Mouse (Mus musculus): ENCODE data around the gene Gm9125. TPM values are rescaled to one million over a fixed set of nuclear protein-coding genes. Genes with fewer than 3 reads are reported as not detected.
"Not testable (repeated sequence)": the region's sequence is repeated elsewhere in the genome, so short reads cannot be mapped to it uniquely, and the experiment has no call there.

The Gm9125 gene
- not detected in 2 replicates for polyA plus RNA-seq (2016; fragmentation: Nextera tagmentation; extraction: Ambion mirVana)

DNA sequence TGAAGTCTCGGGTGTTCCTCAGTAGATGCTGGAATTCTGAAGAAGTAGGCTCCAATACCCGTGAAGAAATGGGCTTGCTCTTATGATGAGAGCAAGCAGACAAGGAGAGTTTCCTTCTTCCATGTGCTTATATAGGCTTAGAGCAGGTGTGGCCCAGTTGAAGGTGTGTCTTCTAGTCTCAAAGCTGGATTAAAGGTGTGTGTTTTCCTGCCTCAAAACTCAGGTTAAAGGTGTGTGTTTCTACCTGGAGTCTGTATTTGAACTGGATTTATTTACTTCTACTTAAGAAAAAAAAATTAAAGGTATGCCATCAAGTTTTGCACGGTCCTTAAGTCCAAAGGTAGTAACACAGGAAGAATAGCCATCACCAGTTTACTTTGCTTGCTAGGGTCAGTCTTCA is at the start of gene Gm9125:
Gm9125 (minus strand) TSS at position 101 of the 400 bp plus-strand sequence.
- not testable (repeated sequence) for H3K4me3 ChIP-seq; H3K9me3 ChIP-seq (replicated peaks); H3K4me2 ChIP-seq; H3K36me3 ChIP-seq; H3K9ac ChIP-seq; ATAC-seq (ENCODE audit: insufficient number of reproducible peaks, low FRiP score); H3K27me3 ChIP-seq (replicated peaks); H3K27ac ChIP-seq (ENCODE audit: poor library complexity, severe bottlenecking); H3K4me1 ChIP-seq (replicated peaks)
- 74% methylated on average over 2 of the region's 3 CpGs for WGBS

DNA sequence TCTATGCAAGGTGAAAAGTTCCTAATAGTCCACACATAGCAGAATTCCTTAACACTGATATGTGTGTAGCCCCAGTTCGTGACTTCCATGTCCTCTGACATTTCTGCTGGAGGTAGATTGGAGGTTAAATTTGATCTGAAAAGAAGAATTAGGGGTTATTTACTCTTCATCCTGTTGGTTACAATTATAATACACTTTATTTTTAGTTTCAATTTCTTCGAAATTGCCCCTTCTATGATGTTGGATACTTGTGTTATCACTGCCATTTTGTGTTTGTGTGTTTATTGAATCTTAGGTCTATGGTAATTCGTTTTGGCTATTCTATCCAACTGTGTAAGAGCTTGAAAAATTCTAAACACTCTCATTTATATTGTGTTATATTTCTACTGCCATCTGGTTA is 17.9 kb upstream of the Gm9125 start, which contains the start of gene Gm10697:
Gm10697 (minus strand) TSS at position 101 of the 400 bp plus-strand sequence.
- not testable (repeated sequence) for H3K4me1 ChIP-seq (replicated peaks); H3K27ac ChIP-seq (ENCODE audit: poor library complexity, severe bottlenecking); H3K36me3 ChIP-seq; H3K9ac ChIP-seq; H3K9me3 ChIP-seq (replicated peaks); H3K4me3 ChIP-seq; ATAC-seq (ENCODE audit: insufficient number of reproducible peaks, low FRiP score); H3K4me2 ChIP-seq; H3K27me3 ChIP-seq (replicated peaks)
- 67% methylated on average over 1 of the region's 3 CpGs for WGBS

GRCm38 (mm10) chr3:94049566-94050121 is 5.0 kb downstream of the Gm9125 start:
- not testable (repeated sequence) for H3K27ac ChIP-seq (ENCODE audit: poor library complexity, severe bottlenecking); H3K4me3 ChIP-seq; H3K4me1 ChIP-seq (replicated peaks); H3K4me2 ChIP-seq; H3K36me3 ChIP-seq; ATAC-seq (ENCODE audit: insufficient number of reproducible peaks, low FRiP score); H3K27me3 ChIP-seq (replicated peaks); H3K9ac ChIP-seq; H3K9me3 ChIP-seq (replicated peaks)
- no CpG with 5 or more reads among the region's 5 CpGs for WGBS

DNA sequence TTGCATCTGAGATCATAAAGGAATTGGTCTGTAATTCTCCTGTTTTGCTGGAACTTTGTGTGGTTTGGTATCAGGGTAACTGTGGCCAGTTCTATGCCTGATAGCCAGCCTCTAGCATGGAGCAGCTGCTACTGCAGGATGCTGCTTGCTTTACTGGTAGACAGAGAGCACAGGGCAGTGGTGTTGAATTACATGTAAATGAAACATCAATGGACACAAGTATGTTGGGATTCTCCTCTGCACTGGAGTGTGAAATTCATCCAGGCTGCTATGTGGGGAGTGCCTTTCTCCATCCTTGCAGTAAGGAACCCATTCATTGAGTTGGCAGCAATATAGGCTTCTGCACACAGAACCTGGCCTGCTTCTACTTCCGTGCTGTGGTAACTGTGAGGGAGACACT is 16.4 kb downstream of the Gm9125 start:
- H3K36me3 ChIP-seq; H3K4me3 ChIP-seq; ATAC-seq (ENCODE audit: insufficient number of reproducible peaks, low FRiP score); H3K27me3 ChIP-seq (replicated peaks); H3K27ac ChIP-seq (ENCODE audit: poor library complexity, severe bottlenecking); H3K4me2 ChIP-seq; H3K9ac ChIP-seq; H3K9me3 ChIP-seq (replicated peaks); H3K4me1 ChIP-seq (replicated peaks): not testable (repeated sequence)
- 86% methylated on average over 1 of the region's 1 CpGs for WGBS

DNA sequence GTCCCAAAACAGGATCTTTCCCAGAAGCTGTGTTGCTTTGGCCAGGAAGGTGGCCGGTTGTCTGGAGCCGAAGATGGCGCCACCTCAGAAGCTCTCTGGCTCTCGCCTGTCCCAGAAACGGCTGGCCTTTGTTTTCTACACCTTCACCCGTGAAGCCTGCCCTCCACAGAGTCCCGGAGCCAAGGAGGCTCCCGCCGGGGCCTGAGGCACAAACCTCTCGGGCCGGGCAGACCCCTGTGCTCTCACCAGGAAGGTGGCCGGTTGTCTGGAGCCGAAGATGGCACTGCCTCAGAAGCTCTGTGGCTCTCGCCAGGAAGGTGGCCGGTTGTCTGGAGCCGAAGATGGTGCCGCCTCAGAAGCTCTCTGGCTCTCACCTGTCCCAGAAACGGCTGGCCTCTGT is 20.3 kb downstream of the Gm9125 start:
- not testable (repeated sequence) for H3K9ac ChIP-seq; H3K27ac ChIP-seq (ENCODE audit: poor library complexity, severe bottlenecking); H3K4me2 ChIP-seq; H3K9me3 ChIP-seq (replicated peaks); H3K27me3 ChIP-seq (replicated peaks); ATAC-seq (ENCODE audit: insufficient number of reproducible peaks, low FRiP score); H3K4me1 ChIP-seq (replicated peaks); H3K36me3 ChIP-seq; H3K4me3 ChIP-seq
- WGBS = 79% methylated on average over 18 of the region's 18 CpGs

Other genes with a start within 250 kb of the Gm9125 start
- gene Tdpoz3, start 228.9 kb downstream of the Gm9125 start, polyA plus RNA-seq (2016; fragmentation: Nextera tagmentation; extraction: Ambion mirVana) = not detected in 2 replicates
- gene Gm9117, start 111.3 kb downstream of the Gm9125 start, polyA plus RNA-seq (2016; fragmentation: Nextera tagmentation; extraction: Ambion mirVana) = not detected in 2 replicates
- not detected in 2 replicates for gene Tdpoz5, start 93.6 kb downstream of the Gm9125 start, polyA plus RNA-seq (2016; fragmentation: Nextera tagmentation; extraction: Ambion mirVana)
- gene Gm10697, start 17.8 kb upstream of the Gm9125 start, polyA plus RNA-seq (2016; fragmentation: Nextera tagmentation; extraction: Ambion mirVana) = not detected in 2 replicates
- not detected in 2 replicates for gene Gm10696, start 123.3 kb upstream of the Gm9125 start, polyA plus RNA-seq (2016; fragmentation: Nextera tagmentation; extraction: Ambion mirVana)
- not detected in 2 replicates for gene Gm5286, start 141.8 kb upstream of the Gm9125 start, polyA plus RNA-seq (2016; fragmentation: Nextera tagmentation; extraction: Ambion mirVana)
- not detected in 2 replicates for gene Gm4778, start 209.2 kb upstream of the Gm9125 start, polyA plus RNA-seq (2016; fragmentation: Nextera tagmentation; extraction: Ambion mirVana)

All from heart, embryonic 12.5 days (tissue).